Mouse (Mus musculus) heart, embryonic 12.5 days (tissue): Measurements from ENCODE around the gene Higd1c. TPM values are rescaled to one million over a fixed set of nuclear protein-coding genes. Genes with fewer than 3 reads are reported as not detected.
"Not testable (repeated sequence)": the region's sequence is repeated elsewhere in the genome, so short reads cannot be mapped to it uniquely, and the experiment has no call there.

ENCODE experiments used
- ATAC-seq: fragments of 200-750 bp; cut with Nextera tagmentation; 2 replicates; pipeline ENCODE4 v1.8.0; 2017; ENCODE audit warnings: moderate TSS enrichment, moderate library complexity; ENCODE audit not compliant: insufficient number of reproducible peaks, low FRiP score
- H3K27ac ChIP-seq: fragments of 300-500 bp; sonication (generic); 2 replicates; pipeline ENCODE4 v1.5.1; 2016; ENCODE audit warnings: mild to moderate bottlenecking, moderate library complexity; ENCODE audit not compliant: poor library complexity, severe bottlenecking
- H3K27me3 ChIP-seq: fragments of 300-500 bp; sonication (generic); replicated peaks from 2 replicates; pipeline ENCODE4 v1.6.1; 2016; ENCODE audit warnings: mild to moderate bottlenecking, moderate library complexity
- H3K36me3 ChIP-seq: fragments of 300-500 bp; sonication (generic); 2 replicates; pipeline ENCODE4 v1.6.1; 2016; ENCODE audit warnings: mild to moderate bottlenecking, moderate library complexity
- H3K4me1 ChIP-seq: fragments of 300-500 bp; sonication (generic); replicated peaks from 2 replicates; pipeline ENCODE4 v1.6.1; 2016; ENCODE audit warnings: mild to moderate bottlenecking
- H3K4me2 ChIP-seq: fragments of 300-500 bp; sonication (generic); 2 replicates; pipeline ENCODE4 v1.6.1; 2016; ENCODE audit warnings: mild to moderate bottlenecking, moderate library complexity
- H3K4me3 ChIP-seq: fragments of 300-500 bp; sonication (generic); 2 replicates; pipeline ENCODE4 v1.5.1; 2016; ENCODE audit warnings: mild to moderate bottlenecking
- H3K9ac ChIP-seq: fragments of 300-500 bp; sonication (generic); 2 replicates; pipeline ENCODE4 v1.6.1; 2016; ENCODE audit warnings: mild to moderate bottlenecking, moderate library complexity
- H3K9me3 ChIP-seq: fragments of 300-500 bp; sonication (generic); replicated peaks from 2 replicates; pipeline ENCODE4 v1.6.1; 2016; ENCODE audit warnings: mild to moderate bottlenecking, moderate library complexity
- WGBS: fragments of 180-500 bp; shearing (Covaris S2); methylation state at CpG from one replicate; pipeline ENCODE4 v1.1.7; 2016; 5-methylcytosine and 5-hydroxymethylcytosine counted together
- polyA plus RNA-seq: library from polyadenylated mRNA; unstranded; fragments of >200 nt; fragmentation: Nextera tagmentation; extraction: Ambion mirVana; gene quantifications from 2 replicates; pipeline ENCODE4 v1.2.1, GENCODE M21; 2016

Gene Higd1c
- polyA plus RNA-seq, 1 experiment from 2014 or later = not detected

DNA sequence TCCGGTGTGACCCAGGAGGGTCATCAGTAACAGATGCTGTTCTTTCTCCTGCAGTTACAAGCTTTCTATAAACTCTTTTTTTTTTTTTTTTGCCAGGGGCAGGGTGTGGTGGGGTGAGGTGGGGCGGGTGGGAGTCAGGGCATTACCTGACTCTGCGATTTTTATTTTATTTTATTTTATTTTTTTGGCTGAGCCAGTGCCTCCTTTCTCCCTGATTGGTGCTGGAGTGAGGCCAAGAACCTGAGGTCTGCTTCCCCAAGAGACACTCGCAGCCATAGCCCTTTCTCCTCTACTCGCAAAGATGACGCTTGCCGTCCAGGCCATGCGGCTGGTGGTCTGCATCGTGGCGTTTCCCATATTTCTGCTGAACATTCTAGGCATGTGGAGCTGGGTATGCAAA is 29.7 kb upstream of the Higd1c start, which contains the start of gene Mettl7a3:
Mettl7a3 (plus strand) TSS at position 301 of the 400 bp plus-strand sequence.
- H3K4me1 ChIP-seq = no peaks in the 10 kb centered on the region
- 88% methylated on average over 10 of the region's 10 CpGs for WGBS
- H3K9me3 ChIP-seq = no peaks in the 10 kb centered on the region
- no peak within 1 kb of the TSS for H3K4me3 ChIP-seq
- no peak within 1 kb of the TSS for H3K9ac ChIP-seq
- H3K27ac ChIP-seq = no peak within 1 kb of the TSS
- H3K4me2 ChIP-seq = no peak within 1 kb of the TSS
- no peak for ATAC-seq
- no peaks in the 10 kb centered on the region for H3K36me3 ChIP-seq
- H3K27me3 ChIP-seq = no peaks in the 10 kb centered on the region

DNA sequence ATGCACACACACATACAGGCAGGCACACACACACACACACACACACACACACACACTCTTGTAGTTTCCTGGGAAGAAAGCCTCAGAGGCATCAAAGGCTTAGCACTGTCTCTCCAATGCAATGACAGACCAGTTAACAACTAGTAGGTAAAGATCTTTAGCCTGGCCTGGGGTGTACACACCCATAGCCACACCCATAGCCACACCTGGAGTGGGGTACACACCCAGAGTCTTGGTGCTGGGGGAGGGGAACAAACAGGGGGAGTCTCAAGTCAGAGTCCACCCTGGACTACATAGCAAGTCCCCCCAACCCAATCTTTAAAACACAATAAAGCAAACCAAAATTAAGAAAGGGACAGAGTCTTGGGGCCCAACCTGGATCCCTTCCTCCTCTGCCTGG is 27.0 kb upstream of the Higd1c start:
- not testable (repeated sequence) for H3K27me3 ChIP-seq, H3K9me3 ChIP-seq, H3K4me2 ChIP-seq, H3K4me3 ChIP-seq, ATAC-seq, H3K36me3 ChIP-seq, H3K4me1 ChIP-seq, H3K27ac ChIP-seq, H3K9ac ChIP-seq

- ATAC-seq, H3K4me2 ChIP-seq, H3K27me3 ChIP-seq, H3K4me3 ChIP-seq, H3K9ac ChIP-seq, H3K27ac ChIP-seq, H3K36me3 ChIP-seq, H3K9me3 ChIP-seq, H3K4me1 ChIP-seq: not testable (repeated sequence)
- WGBS = 36% methylated on average over 10 of the region's 10 CpGs
Measured at GRCm38 (mm10) chr15:100337847-100338246, 26.5 kb upstream of the Higd1c start.

GRCm38 (mm10) chr15:100341314-100341980 is 22.9 kb upstream of the Higd1c start:
- not testable (repeated sequence) for H3K4me2 ChIP-seq, H3K36me3 ChIP-seq, H3K9ac ChIP-seq, ATAC-seq, H3K4me1 ChIP-seq, H3K9me3 ChIP-seq, H3K27ac ChIP-seq, H3K27me3 ChIP-seq, H3K4me3 ChIP-seq
- 82% methylated on average over 5 of the region's 5 CpGs for WGBS

GRCm38 (mm10) chr15:100345484-100345883 is 18.9 kb upstream of the Higd1c start:
- Histone ChIP-seq H3K9ac (no peak overlapping the region), H3K4me2 (no peak overlapping the region), H3K36me3 (no peaks in the 10 kb centered on the region), H3K9me3 (peaks cover 3% of the 10 kb centered on the region; the same call in 1 of the 2 replicates), H3K4me3 (no peak overlapping the region), H3K4me1 (peaks cover 16% of the 10 kb centered on the region), H3K27ac (no peak overlapping the region), H3K27me3 (no peaks in the 10 kb centered on the region)
- no peak for ATAC-seq

GRCm38 (mm10) chr15:100346761-100347160 is 17.6 kb upstream of the Higd1c start:
- no peak overlapping the region for H3K4me3 ChIP-seq
- no peaks in the 10 kb centered on the region for H3K27me3 ChIP-seq
- no peak overlapping the region for H3K9ac ChIP-seq
- H3K4me1 ChIP-seq = peaks cover 25% of the 10 kb centered on the region
- no peak overlapping the region for H3K4me2 ChIP-seq
- ATAC-seq = no peak
- H3K36me3 ChIP-seq = no peaks in the 10 kb centered on the region
- 72% methylated on average over 14 of the region's 14 CpGs for WGBS
- no peak overlapping the region for H3K27ac ChIP-seq
- H3K9me3 ChIP-seq = peaks cover 3% of the 10 kb centered on the region; the same call in 1 of the 2 replicates

DNA sequence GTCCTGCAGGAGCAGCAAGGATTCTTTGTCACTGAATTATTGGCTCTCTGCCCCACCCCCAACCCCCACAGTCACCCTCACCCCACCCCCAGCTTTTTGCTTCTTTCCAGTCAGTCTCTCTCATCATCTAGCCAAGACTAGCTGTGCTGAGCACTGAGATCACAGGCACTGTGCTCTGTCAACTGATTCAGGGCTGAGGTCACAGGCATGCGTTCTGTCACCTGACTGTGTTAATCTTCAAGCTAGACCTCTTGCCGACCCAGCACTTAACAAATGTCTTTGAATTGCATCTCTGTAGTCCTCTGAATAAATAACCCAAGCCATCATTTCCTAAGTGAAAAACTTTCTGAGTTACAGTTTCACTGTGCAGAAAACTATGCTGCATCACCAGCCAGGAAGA is 14.8 kb upstream of the Higd1c start:
- 17% methylated on average over 2 of the region's 2 CpGs for WGBS
- Histone ChIP-seq H3K4me3 (no peak overlapping the region), H3K36me3 (no peaks in the 10 kb centered on the region), H3K27me3 (no peaks in the 10 kb centered on the region), H3K4me2 (no peak overlapping the region), H3K9ac (no peak overlapping the region), H3K4me1 (peaks cover 28% of the 10 kb centered on the region), H3K27ac (0 out of 2 replicates have a peak overlapping the region, but pooled peaks have one; percentile 33), H3K9me3 (peaks cover 3% of the 10 kb centered on the region; the same call in 1 of the 2 replicates)
- no peak for ATAC-seq

DNA sequence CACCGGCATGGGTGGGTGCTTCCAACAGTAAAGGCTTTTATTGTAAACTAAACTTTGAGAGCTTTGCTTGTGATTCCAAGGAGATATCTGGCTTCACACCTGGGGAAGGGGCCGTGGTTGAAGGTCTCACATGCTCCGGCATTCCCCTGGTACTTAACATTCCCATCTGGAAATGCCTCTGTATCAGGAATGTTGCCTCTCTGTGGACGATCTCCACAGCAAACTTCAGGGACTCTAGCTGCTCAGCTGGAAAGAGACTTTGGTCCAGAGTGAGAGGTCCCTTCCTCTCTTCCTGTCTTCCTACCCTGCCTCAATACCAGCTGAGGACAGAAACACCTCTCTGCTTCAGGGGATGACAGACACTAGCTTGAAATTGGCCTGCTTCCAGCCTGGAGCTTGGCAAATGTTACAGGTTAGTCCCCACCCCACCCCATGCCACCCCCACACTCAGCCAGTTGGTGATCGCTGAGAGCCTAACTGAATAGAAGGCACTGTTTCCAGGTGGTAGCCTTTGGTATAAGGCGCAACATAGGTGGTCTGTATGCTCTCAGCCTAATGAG is 12.8 kb upstream of the Higd1c start:
- Histone ChIP-seq H3K4me1 (peaks cover 28% of the 10 kb centered on the region), H3K27ac (peak overlapping the region; percentile 39; the same call in 1 of the 2 replicates), H3K4me2 (no peak overlapping the region), H3K9ac (no peak overlapping the region), H3K4me3 (no peak overlapping the region), H3K36me3 (no peaks in the 10 kb centered on the region), H3K9me3 (0 out of 2 replicates have a peak, but pooled peaks cover 3% of the 10 kb centered on the region), H3K27me3 (no peaks in the 10 kb centered on the region)
- 48% methylated on average over 6 of the region's 6 CpGs for WGBS
- ATAC-seq = no peak

DNA sequence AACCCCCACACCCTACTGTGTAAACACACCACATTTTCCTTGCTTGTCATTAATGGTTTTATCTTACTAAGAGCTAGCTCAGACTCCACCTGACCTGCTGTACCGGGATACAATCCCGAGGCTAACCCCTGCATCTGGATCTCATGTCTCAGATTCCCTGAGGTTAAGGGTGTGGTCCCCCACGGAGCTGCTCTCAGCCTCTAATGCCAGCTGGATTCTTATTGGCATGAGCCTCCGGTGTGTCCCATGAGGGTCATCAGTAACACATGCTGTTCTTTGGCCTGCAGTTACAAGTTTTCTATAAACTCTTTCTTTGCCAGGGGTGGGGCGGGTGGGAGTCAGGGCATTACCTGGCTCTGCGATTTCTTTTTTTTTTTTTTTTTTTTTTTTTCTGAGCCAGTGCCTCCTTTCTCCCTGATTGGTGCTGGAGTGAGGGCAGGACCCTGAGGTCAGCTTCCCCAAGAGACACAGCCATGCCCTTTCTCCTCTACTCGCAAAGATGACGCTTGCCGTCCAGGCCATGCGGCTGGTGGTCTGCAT is 11.6 kb upstream of the Higd1c start, which contains the start of the genes Methig1 and Mettl7a2:
Methig1 (plus strand) TSS at position 439 of the 540 bp plus-strand sequence.
Mettl7a2 (plus strand) TSS at position 490 of the 540 bp plus-strand sequence.
- no peak for ATAC-seq

GRCm38 (mm10) chr15:100353399-100353798 is 10.9 kb upstream of the Higd1c start:
- H3K4me2 ChIP-seq, H3K9me3 ChIP-seq, H3K27ac ChIP-seq, H3K9ac ChIP-seq, H3K4me3 ChIP-seq, ATAC-seq, H3K36me3 ChIP-seq, H3K27me3 ChIP-seq: not testable (repeated sequence)
- WGBS = 84% methylated on average over 18 of the region's 22 CpGs
- peaks cover 28% of the 10 kb centered on the region for H3K4me1 ChIP-seq

More for the DNA sequence above, 11.6 kb upstream of the Higd1c start, which contains the start of the genes Methig1 and Mettl7a2:
- Histone ChIP-seq H3K9ac (no peak within 1 kb of the TSS), H3K27ac (no peak within 1 kb of the TSS), H3K27me3 (no peaks in the 10 kb centered on the region), H3K9me3 (no peaks in the 10 kb centered on the region), H3K4me2 (no peak within 1 kb of the TSS), H3K36me3 (no peaks in the 10 kb centered on the region), H3K4me3 (no peak within 1 kb of the TSS), H3K4me1 (peaks cover 28% of the 10 kb centered on the region)
- 82% methylated on average over 10 of the region's 10 CpGs for WGBS

- WGBS = 78% methylated on average over 5 of the region's 5 CpGs
- Histone ChIP-seq H3K4me3 (no peak overlapping the region), H3K27me3 (no peaks in the 10 kb centered on the region), H3K4me1 (peaks cover 11% of the 10 kb centered on the region), H3K36me3 (no peaks in the 10 kb centered on the region), H3K9ac (no peak overlapping the region), H3K27ac (no peak overlapping the region), H3K4me2 (no peak overlapping the region), H3K9me3 (no peaks in the 10 kb centered on the region)
- ATAC-seq = no peak
Measured at GRCm38 (mm10) chr15:100355876-100356275, 8.5 kb upstream of the Higd1c start.
